Mouse (Mus musculus): ENCODE data around the gene Sh3bgr. TPM values are rescaled to one million over a fixed set of nuclear protein-coding genes. Genes with fewer than 3 reads are reported as not detected.

Sh3bgr gene
- total RNA-seq, 2 experiments from 2014 or later = 908 to 1,105 TPM

Other genes with a start within 250 kb of the Sh3bgr start
- 10 to 100 TPM; 11.6 to 12.3 TPM for gene Psmg1, start 209.5 kb upstream of the Sh3bgr start, total RNA-seq (2021)
- 10 to 100 TPM; 48.7 to 51.2 TPM for gene Brwd1, start 117.9 kb upstream of the Sh3bgr start, total RNA-seq (2021)
- gene Hmgn1, start 72.7 kb upstream of the Sh3bgr start, total RNA-seq (2021) = 10 to 100 TPM; 22.7 to 33.2 TPM
- gene Wrb, start 55.0 kb upstream of the Sh3bgr start, total RNA-seq (2021) = 10 to 100 TPM; 12.6 to 13.0 TPM
- under 1 TPM; 0.55 to 0.73 TPM for gene Lca5l, start 8.2 kb upstream of the Sh3bgr start, total RNA-seq (2021)
- gene B3galt5, start 35.4 kb downstream of the Sh3bgr start, total RNA-seq (2021) = not detected
- gene Itgb2l, start 243.2 kb downstream of the Sh3bgr start, total RNA-seq (2021) = not detected

Measured in gastrocnemius, adult 18-20 months (tissue).